Mouse (Mus musculus) kidney, embryonic 16.5 days (tissue): Measurements from ENCODE around the gene Arl6ip1. TPM values are rescaled to one million over a fixed set of nuclear protein-coding genes. Genes with fewer than 3 reads are reported as not detected.
"Not testable (repeated sequence)": the region's sequence is repeated elsewhere in the genome, so short reads cannot be mapped to it uniquely, and the experiment has no call there.

Experiments
- ATAC-seq: fragments of 200-750 bp; cut with Nextera tagmentation; 2 replicates; pipeline ENCODE4 v1.8.0; 2017; ENCODE audit warnings: moderate TSS enrichment; ENCODE audit not compliant: low FRiP score, low TSS enrichment
- H3K27ac ChIP-seq: fragments of 300-500 bp; sonication (generic); 2 replicates; pipeline ENCODE4 v1.5.1; 2014; ENCODE audit warnings: low read length
- H3K27me3 ChIP-seq: fragments of 300-500 bp; sonication (generic); 2 replicates; pipeline ENCODE4 v1.6.1; 2014; ENCODE audit warnings: low read length, control low read depth, mixed read lengths; ENCODE audit not compliant: insufficient read depth
- H3K36me3 ChIP-seq: fragments of 300-500 bp; sonication (generic); 2 replicates; pipeline ENCODE4 v1.6.1; 2014; ENCODE audit warnings: low read length, control low read depth, mixed read lengths; ENCODE audit not compliant: insufficient read depth
- H3K4me1 ChIP-seq: fragments of 300-500 bp; sonication (generic); 2 replicates; pipeline ENCODE4 v1.6.1; 2014; ENCODE audit warnings: low read length, control low read depth, mixed read lengths; ENCODE audit not compliant: insufficient read depth
- H3K4me2 ChIP-seq: fragments of 300-500 bp; sonication (generic); replicated peaks from 2 replicates; pipeline ENCODE4 v1.6.1; 2014; ENCODE audit warnings: low read depth, low read length
- H3K4me3 ChIP-seq: fragments of 300-500 bp; sonication (generic); 2 replicates; pipeline ENCODE4 v1.5.1; 2014; ENCODE audit warnings: mild to moderate bottlenecking, low read length
- H3K9ac ChIP-seq: fragments of 300-500 bp; sonication (generic); replicated peaks from 2 replicates; pipeline ENCODE4 v1.6.1; 2014; ENCODE audit warnings: low read length
- H3K9me3 ChIP-seq: fragments of 300-500 bp; sonication (generic); 2 replicates; pipeline ENCODE4 v1.6.1; 2016; ENCODE audit warnings: low read length, control low read depth
- whole genome bisulfite sequencing: fragments of 180-500 bp; shearing (Covaris S2); extraction: QIAGEN DNeasy Blood & Tissue Kit; methylation state at CpG from one replicate; pipeline ENCODE4 v1.1.7; 2014; 5-methylcytosine and 5-hydroxymethylcytosine counted together
- polyA plus RNA-seq: library from polyadenylated mRNA; unstranded; fragments of >200 nt; fragmentation: Nextera tagmentation; extraction: Ambion mirVana; gene quantifications from 2 replicates; pipeline ENCODE4 v1.2.1, GENCODE M21; 2015

Arl6ip1 gene
- 405 and 508 TPM in 2 replicates for polyA plus RNA-seq

DNA sequence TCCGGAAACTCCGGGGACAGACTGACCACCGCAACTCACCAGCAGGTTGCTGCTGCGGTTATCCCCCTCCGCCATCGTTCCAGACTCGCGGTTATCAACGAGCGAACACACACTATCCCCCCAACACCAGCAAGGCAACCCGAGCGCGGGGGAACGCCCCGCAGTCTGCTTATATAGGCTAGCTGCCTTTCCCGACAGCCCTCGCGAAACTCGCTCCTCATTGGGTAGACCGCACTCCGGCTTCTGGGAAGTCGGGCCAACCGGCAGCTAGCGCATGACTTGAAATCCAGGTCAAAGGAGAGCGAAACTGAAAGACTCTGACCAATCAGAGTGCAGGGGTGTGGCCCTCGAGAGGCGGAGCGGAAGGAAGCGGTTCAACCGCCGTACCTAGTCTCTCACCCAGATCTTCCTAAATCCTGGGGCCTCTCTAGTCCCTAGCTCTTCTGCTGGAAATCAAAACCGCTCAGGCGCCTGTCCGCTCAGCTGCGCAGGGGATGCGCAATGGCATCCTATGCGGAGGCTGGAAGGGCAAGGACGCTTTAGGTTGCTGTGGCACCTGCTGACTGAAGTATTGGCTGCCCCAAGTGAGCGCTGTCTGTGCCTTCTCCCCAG, at the start of gene Arl6ip1:
Gene Arl6ip1, minus strand, starts transcription at position 233 of the 612 bp plus-strand sequence.
- Histone ChIP-seq H3K4me2 (peak within 1 kb of the TSS; percentile 64), H3K36me3 (peaks cover 15% of the 10 kb centered on the region; the same call in 1 of the 2 replicates), H3K4me3 (peak within 1 kb of the TSS; percentile 62), H3K4me1 (peaks cover 24% of the 10 kb centered on the region), H3K9me3 (no peaks in the 10 kb centered on the region), H3K27ac (peak within 1 kb of the TSS; percentile 93), H3K9ac (peak within 1 kb of the TSS; percentile 81), H3K27me3 (no peaks in the 10 kb centered on the region)
- WGBS, result 0% methylated on average over 39 of the region's 39 CpGs
- peak; percentile 99 for ATAC-seq

DNA sequence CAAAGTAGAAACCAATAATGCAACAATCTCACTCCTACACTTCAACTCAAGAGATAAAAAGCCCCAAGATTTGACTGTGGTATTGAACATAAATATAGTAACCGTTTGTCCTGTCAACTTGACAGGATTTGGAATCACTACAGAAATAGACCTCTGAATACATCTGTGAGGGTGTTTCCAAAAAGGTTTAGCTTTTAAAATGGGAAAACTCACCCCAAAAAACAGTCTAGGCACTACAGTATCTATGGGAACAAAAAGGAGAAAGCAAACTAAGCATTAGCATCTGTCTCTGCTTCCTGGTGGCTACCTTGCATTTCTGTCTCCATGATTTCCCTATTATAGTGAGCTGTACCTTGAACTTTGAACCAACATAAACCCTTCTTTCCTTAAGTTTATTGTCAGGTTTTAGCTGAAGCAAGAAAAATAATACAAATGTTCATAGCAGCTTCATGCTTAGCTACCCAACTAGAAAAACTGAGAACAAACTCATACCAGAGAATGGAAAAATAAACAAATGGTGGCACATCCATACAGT, 46.4 kb upstream of the Arl6ip1 start:
- 74% methylated on average over 1 of the region's 1 CpGs for WGBS
- no peaks in the 10 kb centered on the region for H3K4me1 ChIP-seq
- no peaks in the 10 kb centered on the region for H3K27me3 ChIP-seq
- peaks cover 48% of the 10 kb centered on the region for H3K36me3 ChIP-seq
- H3K4me2 ChIP-seq, result no peak overlapping the region
- H3K4me3 ChIP-seq, result no peak overlapping the region
- H3K9me3 ChIP-seq, result no peaks in the 10 kb centered on the region
- no peak for ATAC-seq
- no peak overlapping the region for H3K27ac ChIP-seq
- no peak overlapping the region for H3K9ac ChIP-seq

DNA sequence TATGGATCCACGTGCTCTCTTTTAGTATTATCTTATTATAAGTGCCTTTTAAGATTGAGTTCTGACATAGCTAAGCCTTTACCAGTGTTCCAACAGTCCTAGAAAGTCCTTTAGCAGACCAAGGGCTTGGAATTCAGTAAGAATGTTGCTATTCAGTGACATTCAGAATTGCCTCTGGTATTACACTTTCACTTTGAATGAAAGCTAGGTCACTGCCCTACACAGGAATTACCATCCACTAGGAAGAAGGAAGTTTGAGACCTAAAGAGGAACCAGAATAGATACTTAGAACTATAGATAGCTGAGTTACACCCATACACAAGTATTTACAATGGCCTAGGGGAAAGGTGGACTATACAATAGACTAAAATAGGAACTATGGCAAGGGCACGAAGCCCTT, 40.7 kb upstream of the Arl6ip1 start:
- H3K4me2 ChIP-seq, H3K27ac ChIP-seq, H3K4me1 ChIP-seq, H3K4me3 ChIP-seq, H3K9me3 ChIP-seq, H3K27me3 ChIP-seq, H3K9ac ChIP-seq, ATAC-seq: not testable (repeated sequence)
- 88% methylated on average over 2 of the region's 2 CpGs for WGBS
- H3K36me3 ChIP-seq, result peaks cover 46% of the 10 kb centered on the region

DNA sequence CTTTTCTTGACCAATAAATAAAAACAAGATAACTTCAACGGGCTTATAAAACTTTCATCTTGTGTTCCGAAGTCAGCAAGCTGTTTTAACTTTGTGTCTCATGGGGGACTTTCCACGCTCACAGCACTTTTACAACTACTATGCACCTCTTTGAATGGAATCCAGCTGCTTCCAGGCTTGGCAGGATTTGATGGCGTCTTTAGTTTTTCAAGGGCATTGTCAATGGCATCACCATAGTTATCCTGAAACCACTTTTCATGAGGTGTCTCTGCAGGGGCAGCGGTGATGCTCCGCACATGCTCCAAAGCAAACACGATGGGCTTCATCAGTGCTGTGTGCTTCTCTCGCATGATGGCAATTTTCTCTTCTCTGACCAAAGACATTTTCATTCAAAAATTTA, 33.5 kb upstream of the Arl6ip1 start:
- no peak overlapping the region for H3K4me3 ChIP-seq
- ATAC-seq, result no peak
- H3K4me2 ChIP-seq, result no peak overlapping the region
- H3K27ac ChIP-seq, result no peak overlapping the region
- H3K9ac ChIP-seq, result no peak overlapping the region
- no peaks in the 10 kb centered on the region for H3K4me1 ChIP-seq
- WGBS, result 87% methylated on average over 8 of the region's 8 CpGs
- no peaks in the 10 kb centered on the region for H3K27me3 ChIP-seq
- peaks cover 41% of the 10 kb centered on the region for H3K36me3 ChIP-seq
- H3K9me3 ChIP-seq, result no peaks in the 10 kb centered on the region

DNA sequence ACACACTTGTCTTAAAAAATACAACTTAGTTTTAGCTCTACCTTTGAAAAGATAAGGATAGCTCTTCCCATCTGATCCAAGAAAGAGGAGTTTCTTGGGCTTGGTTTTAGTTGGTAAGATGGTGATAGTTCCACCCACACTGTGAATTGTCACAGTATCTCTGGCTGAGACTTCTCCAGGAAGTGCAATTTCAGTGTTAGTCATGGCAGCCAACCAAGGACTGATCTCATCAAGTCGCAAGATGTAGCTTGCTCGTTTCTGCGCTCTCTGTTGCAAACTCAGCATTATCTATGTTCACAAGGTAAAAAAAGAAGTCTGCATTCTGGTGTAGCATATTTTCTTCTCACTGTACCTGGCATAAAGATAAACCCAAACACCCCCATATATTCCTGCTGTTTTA, 30.7 kb upstream of the Arl6ip1 start:
- Histone ChIP-seq H3K27ac (no peak overlapping the region), H3K4me2 (no peak overlapping the region), H3K4me1 (no peaks in the 10 kb centered on the region), H3K36me3 (peaks cover 41% of the 10 kb centered on the region), H3K27me3 (no peaks in the 10 kb centered on the region), H3K9ac (no peak overlapping the region), H3K9me3 (no peaks in the 10 kb centered on the region), H3K4me3 (no peak overlapping the region)
- 92% methylated on average over 3 of the region's 3 CpGs for WGBS
- no peak for ATAC-seq

DNA sequence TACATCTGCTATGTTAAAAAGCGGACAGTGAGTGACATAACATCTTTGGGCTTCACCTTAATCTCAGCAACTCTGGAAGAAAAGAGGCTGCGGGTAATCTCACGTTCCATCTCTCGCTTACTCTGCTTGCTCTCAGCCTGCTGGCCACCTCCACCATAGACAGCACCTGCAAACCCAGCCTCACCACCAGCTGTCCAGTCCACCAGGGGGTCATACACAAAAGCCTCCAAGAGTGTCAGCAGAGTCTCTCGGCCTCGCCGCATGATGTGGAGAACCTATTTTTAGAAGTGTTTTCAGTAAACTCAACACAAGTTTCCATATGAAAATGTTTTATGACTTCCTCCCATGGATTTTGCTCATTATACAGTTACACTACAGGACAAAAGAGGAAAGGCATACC, 27.0 kb upstream of the Arl6ip1 start:
- no peak overlapping the region for H3K4me2 ChIP-seq
- H3K27ac ChIP-seq, result no peak overlapping the region
- H3K36me3 ChIP-seq, result peaks cover 61% of the 10 kb centered on the region
- H3K4me1 ChIP-seq, result no peaks in the 10 kb centered on the region
- H3K9ac ChIP-seq, result no peak overlapping the region
- no peak for ATAC-seq
- 89% methylated on average over 7 of the region's 7 CpGs for WGBS
- H3K4me3 ChIP-seq, result no peak overlapping the region
- no peaks in the 10 kb centered on the region for H3K27me3 ChIP-seq
- H3K9me3 ChIP-seq, result no peaks in the 10 kb centered on the region

DNA sequence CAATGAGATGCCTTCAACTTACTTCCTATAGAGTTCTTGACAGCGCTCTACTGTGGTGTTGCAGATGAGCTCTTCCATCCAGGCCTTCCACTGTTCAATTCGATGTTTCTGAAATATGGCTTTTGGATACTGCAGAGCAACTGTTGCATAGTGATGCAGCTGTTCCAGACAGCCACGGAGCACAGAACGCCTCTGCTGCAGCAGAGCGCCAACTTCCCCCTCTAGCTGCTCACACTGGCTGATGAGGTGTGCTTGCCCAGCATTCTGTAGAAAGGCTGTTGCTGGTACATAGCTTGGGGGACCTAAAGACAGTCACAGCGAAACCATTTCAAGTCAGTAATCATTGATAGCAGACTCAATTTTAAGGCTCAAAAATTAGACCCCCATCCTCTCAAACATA, 24.7 kb upstream of the Arl6ip1 start:
- Histone ChIP-seq H3K9me3 (no peaks in the 10 kb centered on the region), H3K4me1 (no peaks in the 10 kb centered on the region), H3K4me2 (no peak overlapping the region), H3K27ac (no peak overlapping the region), H3K9ac (no peak overlapping the region), H3K27me3 (no peaks in the 10 kb centered on the region), H3K36me3 (peaks cover 59% of the 10 kb centered on the region), H3K4me3 (no peak overlapping the region)
- ATAC-seq, result no peak
- 94% methylated on average over 6 of the region's 6 CpGs for WGBS

DNA sequence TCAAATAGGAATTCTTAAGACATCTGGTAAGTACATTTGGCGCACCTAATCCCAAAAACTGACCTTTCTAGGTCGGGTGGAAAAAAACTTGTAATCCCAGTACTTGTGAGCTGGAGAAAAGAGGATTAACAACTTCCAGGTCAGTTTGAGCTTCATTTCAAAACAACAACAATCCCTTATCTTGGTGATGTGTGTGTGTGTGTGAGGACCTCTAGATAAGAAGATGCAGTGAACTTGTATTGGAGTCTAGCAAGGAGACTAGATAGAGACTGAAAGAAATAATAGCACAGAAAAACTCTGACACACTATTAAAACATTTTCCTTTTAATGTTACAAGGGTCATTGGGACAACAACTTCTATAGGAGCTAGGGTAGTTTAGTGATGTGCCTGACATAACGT, 14.1 kb upstream of the Arl6ip1 start:
- peaks cover 50% of the 10 kb centered on the region for H3K36me3 ChIP-seq
- no peak overlapping the region for H3K4me2 ChIP-seq
- H3K9ac ChIP-seq, result no peak overlapping the region
- WGBS, result 87% methylated on average over 3 of the region's 3 CpGs
- no peak overlapping the region for H3K4me3 ChIP-seq
- H3K9me3 ChIP-seq, result no peaks in the 10 kb centered on the region
- no peaks in the 10 kb centered on the region for H3K27me3 ChIP-seq
- H3K27ac ChIP-seq, result no peak overlapping the region
- ATAC-seq, result no peak
- no peaks in the 10 kb centered on the region for H3K4me1 ChIP-seq

DNA sequence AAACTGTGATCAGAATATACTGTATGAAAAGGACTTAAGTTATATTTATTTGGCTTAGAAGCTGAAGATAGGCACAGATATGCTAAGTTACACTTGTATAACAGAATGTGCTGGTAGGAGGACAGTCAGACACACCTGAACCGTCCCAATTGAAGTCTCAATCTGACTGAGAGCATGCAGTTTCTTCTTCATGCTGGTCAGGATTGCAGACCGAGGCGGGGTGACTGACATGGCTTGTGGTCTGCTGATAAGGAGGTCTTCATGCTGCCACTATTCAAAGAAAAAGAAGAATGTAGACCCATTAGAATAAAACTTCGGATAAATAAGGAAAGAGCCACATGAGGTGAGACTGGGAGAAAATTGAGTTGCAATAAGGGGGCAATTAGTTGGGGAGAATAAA, 13.7 kb upstream of the Arl6ip1 start:
- ATAC-seq, result no peak
- 92% methylated on average over 4 of the region's 4 CpGs for WGBS
- Histone ChIP-seq H3K4me1 (no peaks in the 10 kb centered on the region), H3K4me2 (no peak overlapping the region), H3K4me3 (no peak overlapping the region), H3K27me3 (no peaks in the 10 kb centered on the region), H3K36me3 (peaks cover 47% of the 10 kb centered on the region), H3K9ac (no peak overlapping the region), H3K27ac (no peak overlapping the region), H3K9me3 (no peaks in the 10 kb centered on the region)

DNA sequence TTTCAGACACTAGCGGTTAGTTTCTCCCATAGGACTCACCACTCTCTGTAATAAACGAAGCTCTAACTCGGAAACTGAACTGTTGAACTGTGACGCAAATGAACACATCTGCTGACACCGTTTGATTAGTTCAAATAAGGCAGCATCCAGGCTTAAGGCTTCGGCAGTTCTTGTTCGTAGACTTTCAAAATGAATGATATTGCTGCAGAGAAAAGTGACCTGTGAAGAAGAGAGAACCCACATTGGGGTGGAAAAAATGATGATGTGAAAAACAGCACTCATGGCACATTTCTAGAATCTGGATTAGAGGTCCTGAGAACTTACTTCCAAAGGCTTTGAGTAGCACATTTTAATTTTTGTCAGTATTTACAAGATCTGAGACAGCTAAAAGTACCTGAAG, 11.8 kb upstream of the Arl6ip1 start:
- no peak overlapping the region for H3K4me3 ChIP-seq
- H3K9me3 ChIP-seq, result no peaks in the 10 kb centered on the region
- H3K4me1 ChIP-seq, result no peaks in the 10 kb centered on the region
- H3K27ac ChIP-seq, result no peak overlapping the region
- ATAC-seq, result no peak
- 91% methylated on average over 7 of the region's 7 CpGs for WGBS
- H3K4me2 ChIP-seq, result no peak overlapping the region
- peaks cover 55% of the 10 kb centered on the region for H3K36me3 ChIP-seq
- no peak overlapping the region for H3K9ac ChIP-seq
- no peaks in the 10 kb centered on the region for H3K27me3 ChIP-seq
